Mouse (Mus musculus) embryonic facial prominence, embryonic 10.5 days (tissue): ENCODE data around the gene Castor1. TPM values are rescaled to one million over a fixed set of nuclear protein-coding genes. Genes with fewer than 3 reads are reported as not detected.

Experiments used
- DNase-seq: peaks from one replicate; pipeline ENCODE4 v3.0.0-alpha.2; 2017; ENCODE audit warnings: low spot score
- H3K27ac ChIP-seq: fragments of 300-500 bp; sonication (generic); replicated peaks from 2 replicates; pipeline ENCODE4 v1.5.1; 2016; ENCODE audit warnings: mild to moderate bottlenecking
- H3K27me3 ChIP-seq: fragments of 300-500 bp; sonication (generic); replicated peaks from 2 replicates; pipeline ENCODE4 v1.6.1; 2016; ENCODE audit warnings: low read depth, mild to moderate bottlenecking; ENCODE audit not compliant: poor library complexity, severe bottlenecking
- H3K36me3 ChIP-seq: fragments of 300-500 bp; sonication (generic); replicated peaks from 2 replicates; pipeline ENCODE4 v1.6.1; 2016; ENCODE audit warnings: mild to moderate bottlenecking, moderate library complexity
- H3K4me1 ChIP-seq: fragments of 300-500 bp; sonication (generic); 2 replicates; pipeline ENCODE4 v1.6.1; 2016
- H3K4me3 ChIP-seq: fragments of 300-500 bp; sonication (generic); 2 replicates; pipeline ENCODE4 v1.5.1; 2016; ENCODE audit warnings: mild to moderate bottlenecking, moderate library complexity
- H3K9me3 ChIP-seq: fragments of 300-500 bp; sonication (generic); 2 replicates; pipeline ENCODE4 v1.6.1; 2016; ENCODE audit warnings: mild to moderate bottlenecking
- WGBS: fragments of 180-500 bp; shearing (Covaris S2); methylation state at CpG from one replicate; pipeline ENCODE4 v1.1.7; 2016; 5-methylcytosine and 5-hydroxymethylcytosine counted together
- polyA plus RNA-seq: library from polyadenylated mRNA; unstranded; fragments of >200 nt; fragmentation: Nextera tagmentation; extraction: Ambion mirVana; gene quantifications from 2 replicates; pipeline ENCODE4 v1.2.1, GENCODE M21; 2016

The Castor1 gene
- polyA plus RNA-seq, 1 experiment from 2014 or later, result 2.4 TPM

DNA sequence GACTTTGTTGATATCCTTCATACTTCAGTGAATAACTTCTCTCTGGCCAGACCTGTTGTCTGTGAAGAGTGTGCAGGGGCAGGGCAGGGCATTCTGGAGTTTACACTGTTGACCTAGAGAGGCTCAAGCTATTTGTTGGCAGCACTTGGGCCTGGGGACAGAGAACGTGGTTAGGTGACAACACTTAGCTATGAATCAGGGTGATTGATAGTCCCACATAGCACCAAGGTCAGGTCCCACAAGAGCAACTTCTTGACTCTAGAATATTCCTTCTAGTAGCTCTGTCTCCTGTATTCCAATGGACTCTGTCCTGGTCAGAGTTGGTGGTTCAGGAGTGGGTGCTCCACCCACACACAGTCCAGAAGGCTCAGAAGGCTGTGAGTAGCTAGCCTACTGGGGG, 7.2 kb upstream of the Castor1 start:
- Histone ChIP-seq H3K27me3 (no peaks in the 10 kb centered on the region), H3K27ac (no peak overlapping the region), H3K9me3 (no peaks in the 10 kb centered on the region), H3K36me3 (peaks cover 97% of the 10 kb centered on the region), H3K4me3 (no peak overlapping the region), H3K4me1 (no peaks in the 10 kb centered on the region)
- DNase-seq, result no peak
- 74% methylated on average over 1 of the region's 1 CpGs for WGBS

DNA sequence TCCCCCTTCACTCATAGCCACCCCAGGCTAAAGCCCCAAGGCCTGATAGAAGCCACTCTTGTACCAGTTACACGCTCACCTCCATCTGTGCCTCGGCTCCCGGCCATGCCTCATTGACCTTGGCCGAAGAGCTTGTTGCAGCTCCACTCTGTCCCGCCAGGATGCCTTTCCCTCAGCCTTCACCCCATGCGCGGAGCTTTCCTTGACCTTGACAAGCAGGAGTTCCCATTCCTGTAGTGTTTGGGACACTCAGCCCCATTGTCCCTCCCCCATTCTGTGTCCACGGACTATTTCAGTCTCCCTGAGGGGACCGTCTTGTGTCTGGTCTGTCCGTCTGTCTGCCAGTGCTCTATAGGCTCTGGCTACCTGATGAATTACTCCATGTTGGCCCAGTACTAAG, 4.9 kb upstream of the Castor1 start:
- peaks cover 7% of the 10 kb centered on the region for H3K4me1 ChIP-seq
- peaks cover 79% of the 10 kb centered on the region for H3K36me3 ChIP-seq
- 91% methylated on average over 10 of the region's 10 CpGs for WGBS

DNA sequence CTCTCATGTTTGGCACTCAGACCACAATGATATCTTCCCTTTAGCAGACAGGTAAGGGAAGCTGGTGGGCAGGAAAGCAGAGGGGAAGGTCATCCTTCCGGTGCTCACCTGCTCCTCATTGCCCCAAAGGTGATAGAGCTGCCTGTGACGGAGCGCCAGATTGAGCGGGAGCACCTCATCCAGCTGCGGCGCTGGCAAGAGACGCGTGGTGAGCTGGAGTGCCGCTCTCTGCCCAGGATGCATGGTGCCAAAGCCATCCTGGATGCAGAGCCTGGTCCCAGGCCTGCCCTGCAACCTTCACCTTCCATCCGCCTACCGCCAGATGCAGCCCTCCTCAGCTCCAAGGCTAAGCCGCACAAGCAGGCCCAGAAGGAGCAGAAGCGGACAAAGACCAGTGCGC, 3.5 kb upstream of the Castor1 start:
- Histone ChIP-seq H3K27ac (no peak overlapping the region), H3K9me3 (peaks cover 5% of the 10 kb centered on the region; the same call in 1 of the 2 replicates), H3K4me1 (peaks cover 18% of the 10 kb centered on the region), H3K4me3 (no peak overlapping the region), H3K27me3 (peaks cover 23% of the 10 kb centered on the region), H3K36me3 (peaks cover 66% of the 10 kb centered on the region)
- no peak for DNase-seq
- WGBS, result 92% methylated on average over 14 of the region's 14 CpGs

More for the DNA sequence above, 4.9 kb upstream of the Castor1 start:
- no peak for DNase-seq
- peaks cover 8% of the 10 kb centered on the region for H3K27me3 ChIP-seq
- H3K9me3 ChIP-seq, result peaks cover 5% of the 10 kb centered on the region; the same call in 1 of the 2 replicates
- H3K4me3 ChIP-seq, result no peak overlapping the region
- no peak overlapping the region for H3K27ac ChIP-seq

DNA sequence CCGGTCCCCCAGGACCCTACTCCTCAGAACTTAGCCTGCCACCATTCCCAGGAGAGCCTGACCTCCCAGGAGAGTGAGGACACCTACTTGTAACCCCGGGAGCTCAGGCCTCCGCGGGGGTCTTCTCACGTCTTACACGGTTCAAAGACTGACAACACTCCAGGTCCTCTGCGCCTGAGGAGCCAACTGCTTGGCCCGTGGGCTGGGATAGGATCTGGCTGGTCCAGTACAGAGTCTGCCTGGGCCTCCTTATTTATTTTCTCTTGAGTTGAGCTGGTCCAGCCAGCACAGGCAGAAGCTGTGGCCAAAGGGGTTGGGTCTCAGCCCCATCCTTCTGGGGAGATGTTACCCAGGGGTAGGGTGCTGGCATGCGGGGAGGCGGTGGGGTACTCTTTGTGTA, 3.0 kb upstream of the Castor1 start:
- peaks cover 28% of the 10 kb centered on the region for H3K27me3 ChIP-seq
- peaks cover 18% of the 10 kb centered on the region for H3K4me1 ChIP-seq
- no peak overlapping the region for H3K27ac ChIP-seq
- no peak overlapping the region for H3K4me3 ChIP-seq
- H3K9me3 ChIP-seq, result peaks cover 5% of the 10 kb centered on the region; the same call in 1 of the 2 replicates
- WGBS, result 86% methylated on average over 10 of the region's 10 CpGs
- no peak for DNase-seq
- peaks cover 62% of the 10 kb centered on the region for H3K36me3 ChIP-seq

DNA sequence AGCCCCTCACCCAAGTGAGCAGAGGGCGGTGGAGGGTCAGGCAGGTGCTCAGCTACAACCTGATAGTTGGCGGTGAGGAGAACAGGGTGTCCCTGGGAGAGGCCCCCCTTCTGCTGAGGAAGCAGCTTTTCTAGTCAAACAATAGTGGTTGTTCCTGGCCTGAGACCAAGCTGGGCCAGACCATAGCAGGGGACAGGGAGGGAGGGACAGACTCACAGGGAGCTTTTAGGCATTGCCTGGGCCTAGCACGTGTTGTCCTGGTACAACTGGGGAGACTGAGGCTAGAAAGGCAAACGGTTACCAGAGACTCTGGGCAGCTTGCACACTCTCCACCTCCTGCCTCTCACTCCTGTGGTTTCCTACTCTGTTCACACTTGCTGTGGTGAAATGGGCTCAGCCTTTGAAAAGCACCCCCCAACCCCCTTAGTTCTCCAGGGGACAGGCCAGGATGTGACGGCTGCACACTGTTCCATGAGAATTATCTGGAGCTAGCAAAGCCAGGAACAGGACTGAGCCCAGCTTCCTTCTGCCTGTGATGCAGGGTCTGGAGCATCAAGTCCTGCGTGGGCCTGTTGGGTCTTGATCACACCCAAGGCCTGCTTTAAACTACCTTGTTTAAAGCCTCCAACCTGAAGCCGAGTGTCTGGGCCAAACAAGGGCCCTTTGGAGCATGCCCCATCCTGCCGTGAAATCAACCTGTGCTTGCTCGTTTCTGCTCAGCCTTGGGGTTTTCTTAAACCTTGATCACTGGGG, 1.6 kb upstream of the Castor1 start:
- Histone ChIP-seq H3K27me3 (peaks cover 41% of the 10 kb centered on the region), H3K4me1 (peaks cover 26% of the 10 kb centered on the region), H3K4me3 (no peak overlapping the region), H3K36me3 (peaks cover 49% of the 10 kb centered on the region), H3K27ac (no peak overlapping the region), H3K9me3 (peaks cover 5% of the 10 kb centered on the region; the same call in 1 of the 2 replicates)
- DNase-seq, result no peak
- WGBS, result 82% methylated on average over 9 of the region's 9 CpGs

DNA sequence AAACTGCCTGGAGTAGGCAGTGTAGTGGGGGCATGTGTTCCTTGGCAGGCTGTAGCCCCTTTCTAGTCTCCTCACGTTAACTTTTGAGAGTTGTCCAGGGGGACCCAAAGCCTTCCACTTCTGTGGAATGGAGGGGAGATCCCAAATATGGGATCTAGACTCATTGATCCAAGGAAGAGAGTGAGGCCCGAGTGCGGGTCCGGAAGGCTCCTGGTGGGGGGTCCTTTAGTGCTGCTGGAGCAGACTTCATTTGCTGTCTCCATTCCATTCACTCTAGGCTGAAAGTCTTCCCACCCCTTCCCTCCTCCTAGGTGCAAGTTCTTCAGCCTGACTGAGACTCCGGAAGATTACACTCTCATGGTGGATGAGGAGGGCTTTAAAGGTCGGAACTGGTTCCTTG, 612 bp downstream of the Castor1 start:
- H3K9me3 ChIP-seq, result peaks cover 5% of the 10 kb centered on the region; the same call in 1 of the 2 replicates
- whole genome bisulfite sequencing, result 4% methylated on average over 6 of the region's 6 CpGs
- peaks cover 26% of the 10 kb centered on the region for H3K4me1 ChIP-seq
- no peak overlapping the region for H3K27ac ChIP-seq
- no peak for DNase-seq
- peak overlapping the region; percentile 65 for H3K4me3 ChIP-seq
- H3K36me3 ChIP-seq, result peaks cover 27% of the 10 kb centered on the region
- H3K27me3 ChIP-seq, result peaks cover 46% of the 10 kb centered on the region

DNA sequence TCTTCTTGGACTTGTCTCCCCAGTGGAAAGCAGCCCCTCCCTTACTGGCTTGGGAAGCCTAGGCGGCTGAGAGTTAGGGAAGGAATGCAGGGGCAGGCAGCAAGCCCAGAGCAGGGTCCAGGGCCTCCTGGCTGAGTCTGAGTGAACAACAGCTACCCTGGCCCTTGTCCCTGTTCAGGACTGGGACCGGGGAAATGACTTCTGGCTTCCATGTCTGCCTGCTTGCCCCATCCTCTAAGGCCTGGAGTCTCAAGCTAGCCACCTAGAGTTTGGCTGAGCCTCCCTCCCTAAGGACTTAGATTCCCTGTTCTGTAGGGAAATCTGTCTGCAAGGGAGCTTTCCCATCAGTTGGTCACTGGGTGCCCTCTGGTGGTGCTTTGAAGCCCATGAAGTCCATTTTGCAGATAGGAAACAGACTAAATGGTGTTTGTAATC, 1.3 kb downstream of the Castor1 start:
- peaks cover 5% of the 10 kb centered on the region; the same call in 1 of the 2 replicates for H3K9me3 ChIP-seq
- no peak overlapping the region for H3K27ac ChIP-seq
- peak; percentile 55 for DNase-seq
- H3K36me3 ChIP-seq, result peaks cover 20% of the 10 kb centered on the region
- H3K4me3 ChIP-seq, result no peak overlapping the region
- H3K4me1 ChIP-seq, result peaks cover 26% of the 10 kb centered on the region
- peaks cover 46% of the 10 kb centered on the region for H3K27me3 ChIP-seq
- WGBS, result 8% methylated on average over 2 of the region's 2 CpGs

DNA sequence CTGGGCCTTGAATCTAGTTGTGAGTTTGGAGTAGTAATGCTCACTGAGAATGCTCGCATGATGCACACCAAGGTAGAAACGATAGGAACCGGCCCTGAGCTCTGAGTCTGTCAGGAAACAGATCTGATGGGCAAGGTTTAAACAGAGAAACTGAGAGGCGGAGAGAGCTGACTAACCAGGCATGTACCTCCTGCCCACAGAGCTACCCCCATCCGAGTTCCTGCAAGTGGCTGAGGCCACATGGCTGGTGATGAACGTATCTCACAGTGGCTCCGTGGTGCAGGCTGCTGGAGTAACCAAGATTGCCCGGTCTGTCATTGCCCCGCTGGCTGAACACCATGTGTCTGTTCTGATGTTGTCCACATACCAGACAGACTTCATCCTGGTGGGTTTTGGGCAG, 1.9 kb downstream of the Castor1 start:
- Histone ChIP-seq H3K27me3 (peaks cover 47% of the 10 kb centered on the region), H3K27ac (no peak overlapping the region), H3K4me1 (peaks cover 26% of the 10 kb centered on the region), H3K4me3 (no peak overlapping the region), H3K9me3 (peaks cover 5% of the 10 kb centered on the region; the same call in 1 of the 2 replicates), H3K36me3 (peaks cover 15% of the 10 kb centered on the region)
- WGBS, result 61% methylated on average over 9 of the region's 9 CpGs
- DNase-seq, result no peak

DNA sequence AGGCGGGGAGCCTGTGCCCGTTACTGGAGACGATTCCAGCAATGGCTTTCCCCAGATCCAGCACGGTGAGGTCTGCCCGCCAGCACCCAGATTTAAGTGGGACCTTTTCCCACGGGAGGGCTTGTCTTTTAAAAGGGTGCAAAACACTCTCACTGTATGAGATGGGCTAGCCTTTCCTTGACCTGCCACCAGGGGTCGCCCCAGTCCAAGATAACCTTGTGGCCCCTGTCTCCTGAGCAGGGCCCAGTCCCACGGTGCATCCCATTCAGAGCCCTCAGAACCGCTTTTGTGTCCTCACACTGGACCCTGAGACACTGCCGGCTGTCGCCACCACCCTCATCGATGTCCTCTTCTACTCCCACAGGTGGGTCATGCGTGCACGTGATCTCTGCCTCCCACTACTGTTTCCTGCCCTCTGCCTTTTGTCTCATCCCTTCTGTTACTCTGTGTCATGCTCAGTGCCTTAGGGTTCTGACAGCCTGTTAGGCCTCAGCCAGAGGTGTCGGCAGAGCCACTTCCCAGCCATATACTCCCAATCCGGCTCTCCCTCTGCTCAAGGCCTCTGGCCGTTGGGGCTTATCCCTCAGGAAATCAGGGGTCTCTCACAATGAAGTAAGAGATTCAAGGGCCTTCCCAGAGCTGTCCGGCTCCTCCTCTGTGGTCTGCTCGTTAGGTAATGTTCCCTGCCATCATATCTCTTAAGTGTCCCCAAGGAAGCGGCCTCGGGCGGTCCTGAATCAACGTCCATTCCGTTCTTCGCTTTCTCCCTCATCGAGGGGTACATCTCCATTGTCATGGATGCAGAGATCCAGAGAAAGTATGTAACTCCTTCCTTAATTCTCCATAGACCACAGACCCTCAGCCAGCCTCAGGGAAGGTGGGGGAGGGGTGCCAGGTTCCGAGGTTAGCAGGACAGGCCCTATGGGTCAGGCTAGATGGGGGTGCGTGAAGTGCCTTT, 2.7 kb downstream of the Castor1 start:
- no peak overlapping the region for H3K27ac ChIP-seq
- DNase-seq, result peak; percentile 77
- H3K4me3 ChIP-seq, result no peak overlapping the region
- WGBS, result 44% methylated on average over 28 of the region's 28 CpGs
- peaks cover 50% of the 10 kb centered on the region for H3K27me3 ChIP-seq
- peaks cover 6% of the 10 kb centered on the region; the same call in 1 of the 2 replicates for H3K36me3 ChIP-seq
- peaks cover 26% of the 10 kb centered on the region for H3K4me1 ChIP-seq
- peaks cover 5% of the 10 kb centered on the region; the same call in 1 of the 2 replicates for H3K9me3 ChIP-seq

DNA sequence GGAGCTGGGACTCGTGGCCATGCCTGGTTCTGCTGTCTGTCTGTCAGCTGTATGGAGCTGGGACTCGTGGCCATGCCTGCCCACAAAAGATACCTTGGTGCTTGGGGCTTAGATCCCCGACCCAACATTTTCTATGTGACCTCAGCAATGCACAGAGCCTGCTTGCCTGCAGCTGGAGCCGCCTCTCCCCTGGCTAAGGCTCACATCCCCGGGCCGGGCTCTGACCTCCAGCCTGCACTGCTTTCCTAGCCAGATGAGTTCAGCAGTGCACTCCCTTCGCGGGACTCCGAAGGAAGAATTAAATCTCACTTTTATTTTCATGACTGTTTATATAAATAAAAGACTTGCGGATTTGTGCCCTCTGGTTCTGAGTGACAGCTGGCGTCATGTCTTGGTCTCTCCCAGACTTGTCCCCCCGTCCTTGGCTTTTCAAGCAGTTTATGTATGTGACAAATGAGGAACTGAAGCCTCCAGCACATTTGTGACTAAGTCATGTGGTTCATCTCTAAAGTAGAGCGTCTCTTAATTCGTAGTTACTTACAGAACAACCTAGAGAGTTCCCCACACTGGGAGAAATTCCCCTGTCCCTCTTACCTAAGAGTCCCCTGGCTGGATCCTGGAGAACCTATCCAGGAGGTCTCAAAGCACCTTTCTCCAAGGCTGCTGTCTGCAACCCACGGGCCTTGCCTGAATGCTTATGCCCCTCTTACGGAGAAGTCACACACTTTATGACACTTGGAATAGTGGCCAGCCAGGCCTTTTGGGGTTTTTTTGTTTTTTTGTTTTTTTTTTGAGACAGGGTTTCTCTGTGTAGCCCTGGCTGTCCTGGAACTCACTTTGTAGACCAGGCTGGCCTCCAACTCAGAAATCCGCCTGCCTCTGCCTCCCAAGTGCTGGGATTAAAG, 4.3 kb downstream of the Castor1 start:
- H3K9me3 ChIP-seq, result peaks cover 5% of the 10 kb centered on the region; the same call in 1 of the 2 replicates
- H3K36me3 ChIP-seq, result no peaks in the 10 kb centered on the region
- peaks cover 50% of the 10 kb centered on the region for H3K27me3 ChIP-seq
- DNase-seq, result no peak
- 75% methylated on average over 17 of the region's 17 CpGs for WGBS
- no peak overlapping the region for H3K4me3 ChIP-seq
- peaks cover 26% of the 10 kb centered on the region for H3K4me1 ChIP-seq
- no peak overlapping the region for H3K27ac ChIP-seq

DNA sequence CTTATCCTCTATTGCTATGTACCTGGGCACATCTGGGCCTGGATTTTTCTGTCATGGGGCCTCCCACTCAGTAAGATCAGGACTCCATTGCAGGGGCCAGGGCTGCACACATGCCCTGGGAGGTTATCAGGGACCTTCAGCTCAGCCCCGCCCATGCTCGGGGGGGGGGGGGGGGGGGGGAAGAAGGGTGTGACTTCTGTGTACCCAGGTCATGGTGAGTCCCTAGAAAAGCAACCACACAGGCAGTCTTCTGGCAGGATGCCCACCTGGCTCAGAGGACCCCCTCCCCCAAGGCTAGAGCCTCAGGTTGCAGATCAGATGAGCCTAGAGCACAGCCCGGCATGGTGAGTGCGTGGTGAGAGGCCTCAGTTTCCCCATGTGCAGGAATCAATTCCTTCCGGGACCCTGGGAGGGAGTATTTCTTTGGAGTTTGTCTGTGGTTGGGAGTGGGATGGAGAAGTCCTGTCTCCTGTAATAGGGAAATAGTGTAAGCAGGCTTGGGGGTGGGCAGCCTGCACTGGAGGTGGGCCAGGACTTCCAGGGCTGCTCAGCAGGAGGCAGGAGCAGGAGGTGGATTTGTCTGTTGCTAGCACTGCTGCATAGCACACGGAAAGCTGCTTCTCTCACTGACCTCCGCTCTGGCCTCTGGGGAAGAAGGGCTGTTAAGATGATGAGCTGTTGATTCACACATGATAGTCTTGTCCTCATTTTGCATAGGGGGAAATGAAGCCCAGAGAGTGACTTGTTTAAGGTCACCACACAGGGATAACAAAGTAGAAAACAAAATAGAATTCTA, 5.6 kb downstream of the Castor1 start:
- Histone ChIP-seq H3K9me3 (no peaks in the 10 kb centered on the region), H3K36me3 (no peaks in the 10 kb centered on the region), H3K27me3 (peaks cover 37% of the 10 kb centered on the region), H3K27ac (no peak overlapping the region), H3K4me1 (peaks cover 17% of the 10 kb centered on the region), H3K4me3 (no peak overlapping the region)
- WGBS, result 21% methylated on average over 7 of the region's 7 CpGs
- DNase-seq, result no peak
